Mouse (Mus musculus) heart, embryonic 15.5 days (tissue): ENCODE data around the gene Armh4. TPM values are rescaled to one million over a fixed set of nuclear protein-coding genes. Genes with fewer than 3 reads are reported as not detected.
"Not testable (repeated sequence)": the region's sequence is repeated elsewhere in the genome, so short reads cannot be mapped to it uniquely, and the experiment has no call there.

ENCODE experiments used
- ATAC-seq: fragments of 200-750 bp; cut with Nextera tagmentation; replicated peaks from 2 replicates; pipeline ENCODE4 v1.8.0; 2017; ENCODE audit warnings: low read depth, moderate TSS enrichment; ENCODE audit not compliant: insufficient number of reproducible peaks, insufficient read depth, low FRiP score
- H3K27ac ChIP-seq: fragments of 300-500 bp; sonication (generic); 2 replicates; pipeline ENCODE4 v1.5.1; 2015; ENCODE audit warnings: mild to moderate bottlenecking, inconsistent platforms
- H3K27me3 ChIP-seq: fragments of 300-500 bp; sonication (generic); 2 replicates; pipeline ENCODE4 v1.6.1; 2015; ENCODE audit warnings: inconsistent platforms
- H3K36me3 ChIP-seq: fragments of 300-500 bp; sonication (generic); 2 replicates; pipeline ENCODE4 v1.6.1; 2015; ENCODE audit warnings: mild to moderate bottlenecking, inconsistent platforms
- H3K4me1 ChIP-seq: fragments of 300-500 bp; sonication (generic); replicated peaks from 2 replicates; pipeline ENCODE4 v1.6.1; 2015; ENCODE audit warnings: inconsistent platforms
- H3K4me2 ChIP-seq: fragments of 300-500 bp; sonication (generic); 2 replicates; pipeline ENCODE4 v1.6.1; 2015; ENCODE audit warnings: inconsistent platforms, mild to moderate bottlenecking, moderate library complexity
- H3K4me3 ChIP-seq: fragments of 300-500 bp; sonication (generic); 2 replicates; pipeline ENCODE4 v1.5.1; 2015; ENCODE audit warnings: mild to moderate bottlenecking, inconsistent platforms
- H3K9ac ChIP-seq: fragments of 300-500 bp; sonication (generic); 2 replicates; pipeline ENCODE4 v1.6.1; 2015; ENCODE audit warnings: mild to moderate bottlenecking, inconsistent platforms
- H3K9me3 ChIP-seq: fragments of 300-500 bp; sonication (generic); replicated peaks from 2 replicates; pipeline ENCODE4 v1.6.1; 2016; ENCODE audit warnings: inconsistent platforms
- WGBS: fragments of 180-500 bp; shearing (Covaris S2); methylation state at CpG from one replicate; pipeline ENCODE4 v1.1.7; 2015; ENCODE audit warnings: mixed read lengths; 5-methylcytosine and 5-hydroxymethylcytosine counted together
- polyA plus RNA-seq: library from polyadenylated mRNA; unstranded; fragments of >200 nt; fragmentation: Nextera tagmentation; extraction: Ambion mirVana; gene quantifications from 2 replicates; pipeline ENCODE4 v1.2.1, GENCODE M21; 2015

Armh4 gene
- polyA plus RNA-seq = 40.7 and 43.1 TPM in 2 replicates

DNA sequence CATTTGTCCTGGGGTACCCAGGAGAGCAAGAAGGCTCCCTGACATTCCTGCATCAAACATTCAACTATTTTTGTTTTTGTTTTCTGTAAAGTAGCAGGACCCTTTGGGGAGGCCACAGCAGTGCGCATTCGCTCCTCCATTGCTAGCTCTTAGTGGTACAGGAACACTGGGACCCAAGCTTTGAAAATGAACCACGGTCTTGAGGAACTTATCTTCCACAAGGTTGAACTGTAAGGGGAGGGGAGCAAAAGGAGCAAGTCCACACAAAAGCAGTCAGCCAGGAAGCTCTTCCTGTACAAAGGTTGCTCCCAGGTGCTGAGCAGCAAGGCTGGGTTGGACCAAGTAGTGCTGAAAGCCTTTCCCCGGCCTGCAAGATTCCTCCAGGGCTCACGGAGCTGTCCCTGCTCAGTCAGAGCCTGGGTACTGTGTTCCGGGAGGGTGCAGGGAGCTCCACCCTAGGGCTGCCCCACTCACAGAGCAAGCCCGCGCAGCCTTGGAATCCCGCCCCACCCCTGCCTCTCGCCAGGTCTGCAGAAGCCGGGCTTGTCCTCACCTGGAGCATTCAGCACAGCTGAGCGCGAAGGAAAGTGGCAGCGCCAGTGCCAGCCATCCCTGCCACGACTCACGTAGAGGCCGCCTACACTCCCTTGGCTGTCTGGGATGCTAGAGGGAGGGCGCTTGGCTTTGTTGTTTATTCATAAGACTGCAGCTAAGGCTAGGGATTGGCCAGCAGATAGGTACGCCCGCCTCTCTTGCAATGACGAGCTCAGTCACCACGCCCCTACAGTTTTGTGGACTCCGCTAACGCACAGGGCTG lies at the start of gene Armh4:
TSS of gene Armh4 (minus strand) at position 669 of the 817 bp plus-strand sequence.
- Histone ChIP-seq H3K27ac (peak within 1 kb of the TSS; percentile 81), H3K36me3 (no peaks in the 10 kb centered on the region), H3K9me3 (no peaks in the 10 kb centered on the region), H3K4me1 (peaks cover 9% of the 10 kb centered on the region), H3K27me3 (no peaks in the 10 kb centered on the region), H3K9ac (peak within 1 kb of the TSS; percentile 40), H3K4me2 (peak within 1 kb of the TSS; percentile 70), H3K4me3 (peak within 1 kb of the TSS; percentile 59)
- ATAC-seq = peak; percentile 97
- WGBS = 1% methylated on average over 24 of the region's 24 CpGs

DNA sequence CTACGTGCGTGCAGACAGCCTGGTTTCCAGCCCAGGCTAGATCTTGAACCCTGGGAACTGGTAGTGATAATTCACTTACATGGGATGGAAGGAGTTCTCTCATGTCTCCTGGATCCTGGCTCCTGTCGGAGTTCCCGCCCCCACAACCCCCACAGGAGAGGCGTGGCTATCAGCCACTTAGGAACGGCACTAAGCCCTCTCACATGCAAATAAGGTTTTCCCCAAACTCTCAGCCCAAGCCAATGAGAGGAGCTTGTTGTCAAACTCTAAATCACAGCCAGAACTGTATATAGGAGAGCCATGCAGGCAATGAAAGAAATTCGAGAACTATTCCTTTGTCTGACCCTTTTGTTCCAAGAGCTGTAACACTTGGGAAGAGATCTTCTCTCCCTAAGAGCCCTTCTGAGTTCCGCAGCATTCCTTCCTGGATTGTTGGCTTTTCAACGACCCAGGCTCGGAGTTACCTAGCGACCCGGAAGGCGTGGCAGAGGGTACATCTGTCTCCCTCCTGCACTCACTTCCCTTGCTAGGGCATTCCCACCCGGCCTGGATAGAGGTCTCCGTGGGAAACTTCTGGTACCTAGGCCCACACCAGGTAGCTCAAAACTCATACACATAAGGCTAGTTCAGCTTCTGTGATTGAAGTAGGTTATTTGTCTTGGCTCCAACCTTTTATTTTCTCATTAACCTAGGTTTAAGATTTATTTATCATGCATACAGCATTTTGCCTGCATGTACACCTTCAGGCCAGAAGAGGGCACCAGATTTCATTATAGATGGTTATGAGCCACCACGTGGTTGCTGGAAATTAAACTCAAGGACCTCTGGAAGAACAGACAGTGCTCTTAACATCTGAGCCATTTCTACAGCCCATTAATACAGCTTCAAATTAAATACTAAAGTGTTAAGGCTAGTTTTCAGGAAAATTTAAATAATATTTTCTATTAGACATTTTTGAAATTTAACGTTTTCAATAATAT lies 46.3 kb upstream of the Armh4 start:
- WGBS = 13% methylated on average over 17 of the region's 17 CpGs
- peak overlapping the region; percentile 35 for H3K4me3 ChIP-seq
- H3K4me1 ChIP-seq = peaks cover 2% of the 10 kb centered on the region; the same call in 1 of the 2 replicates
- H3K9me3 ChIP-seq = no peaks in the 10 kb centered on the region
- ATAC-seq = no peak; the same call in 1 of the 2 replicates
- peak overlapping the region; percentile 60 for H3K4me2 ChIP-seq
- no peaks in the 10 kb centered on the region for H3K27me3 ChIP-seq
- no peaks in the 10 kb centered on the region for H3K36me3 ChIP-seq
- no peak overlapping the region for H3K27ac ChIP-seq
- no peak overlapping the region for H3K9ac ChIP-seq

DNA sequence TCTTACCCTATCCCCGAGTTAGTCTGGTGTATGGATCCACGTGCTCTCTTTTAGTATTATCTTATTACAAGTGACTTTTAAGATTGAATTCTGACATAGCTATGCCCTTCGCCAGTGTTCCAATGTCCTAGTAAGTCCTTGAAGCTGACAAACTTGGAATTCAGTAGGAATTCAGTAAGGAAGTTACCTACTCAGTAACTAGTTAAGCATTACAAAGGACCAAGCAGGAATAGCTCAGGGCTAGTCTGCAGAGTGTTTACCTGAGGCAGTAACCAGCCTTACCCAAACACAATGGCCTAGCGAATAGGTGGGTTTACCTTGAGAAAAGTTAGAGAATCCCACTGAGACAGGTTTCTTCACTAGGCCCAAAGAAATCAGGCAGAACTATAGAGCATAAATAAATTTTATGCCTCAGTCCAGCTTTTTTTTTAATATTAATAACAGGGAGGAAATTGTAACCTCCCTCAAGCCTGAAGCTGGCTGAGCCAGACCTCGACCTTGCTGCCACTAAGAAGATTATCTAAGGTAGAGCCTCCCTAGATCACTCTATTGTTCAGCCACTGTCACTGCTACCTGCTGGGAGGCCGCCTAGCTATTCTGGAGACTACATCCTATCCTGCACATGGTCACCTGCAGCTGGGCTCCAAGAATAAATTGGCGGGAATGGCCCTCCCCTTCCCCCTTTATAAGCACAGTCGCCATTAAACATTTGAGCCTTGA lies 36.7 kb upstream of the Armh4 start:
- H3K9ac ChIP-seq, H3K9me3 ChIP-seq, H3K27ac ChIP-seq, H3K4me2 ChIP-seq, H3K27me3 ChIP-seq, H3K36me3 ChIP-seq, ATAC-seq, H3K4me3 ChIP-seq, H3K4me1 ChIP-seq: not testable (repeated sequence)
- 70% methylated on average over 8 of the region's 8 CpGs for WGBS

DNA sequence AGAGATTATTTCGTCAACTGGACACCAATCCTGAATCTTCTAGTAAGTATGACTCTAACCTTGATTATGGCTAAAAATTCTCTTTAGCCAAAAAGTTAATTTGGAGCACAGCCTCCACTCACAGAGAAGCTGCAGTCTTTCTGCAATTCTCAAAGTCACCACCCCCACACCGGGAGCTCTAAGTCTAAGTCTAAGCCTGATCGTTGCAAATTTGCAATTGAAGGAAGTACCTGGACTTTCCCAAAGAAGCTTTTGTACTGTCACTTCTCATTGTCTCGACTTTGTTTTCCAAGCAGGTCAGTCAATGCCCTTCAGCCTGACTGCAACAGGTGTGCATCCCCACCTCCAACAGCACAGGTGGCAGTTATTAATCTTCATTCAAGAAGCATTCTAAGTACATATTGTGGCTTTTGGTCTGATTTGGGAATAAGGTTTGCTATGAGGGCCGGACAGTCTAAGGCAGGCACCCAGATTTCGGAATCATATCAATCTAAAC lies 35.6 kb upstream of the Armh4 start:
- not testable (repeated sequence) for H3K27ac ChIP-seq, ATAC-seq, H3K9me3 ChIP-seq, H3K36me3 ChIP-seq, H3K4me2 ChIP-seq, H3K4me1 ChIP-seq, H3K27me3 ChIP-seq, H3K4me3 ChIP-seq, H3K9ac ChIP-seq
- WGBS = 81% methylated on average over 6 of the region's 6 CpGs

DNA sequence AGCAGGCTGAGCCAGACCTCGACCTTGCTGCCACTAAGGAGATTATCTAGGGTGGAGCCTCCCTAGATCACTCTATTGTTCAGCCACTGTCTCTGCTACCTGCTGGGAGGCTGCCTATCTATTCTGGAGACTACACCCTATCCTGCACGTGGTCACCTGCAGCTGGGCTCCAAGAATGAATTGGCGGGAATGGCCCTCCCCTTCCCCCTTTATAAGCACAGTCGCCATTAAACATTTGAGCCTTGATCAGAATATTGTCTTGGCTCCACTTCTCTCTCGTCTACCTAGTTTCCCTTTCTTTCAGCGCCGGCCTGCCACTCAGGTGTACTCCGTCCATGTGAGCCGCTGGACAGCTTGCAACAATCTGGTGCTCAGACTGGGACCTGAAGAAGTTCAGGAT lies 29.8 kb upstream of the Armh4 start:
- not testable (repeated sequence) for H3K9ac ChIP-seq, H3K4me2 ChIP-seq, H3K9me3 ChIP-seq, ATAC-seq, H3K27ac ChIP-seq, H3K36me3 ChIP-seq, H3K27me3 ChIP-seq, H3K4me1 ChIP-seq, H3K4me3 ChIP-seq
- 78% methylated on average over 9 of the region's 9 CpGs for WGBS

DNA sequence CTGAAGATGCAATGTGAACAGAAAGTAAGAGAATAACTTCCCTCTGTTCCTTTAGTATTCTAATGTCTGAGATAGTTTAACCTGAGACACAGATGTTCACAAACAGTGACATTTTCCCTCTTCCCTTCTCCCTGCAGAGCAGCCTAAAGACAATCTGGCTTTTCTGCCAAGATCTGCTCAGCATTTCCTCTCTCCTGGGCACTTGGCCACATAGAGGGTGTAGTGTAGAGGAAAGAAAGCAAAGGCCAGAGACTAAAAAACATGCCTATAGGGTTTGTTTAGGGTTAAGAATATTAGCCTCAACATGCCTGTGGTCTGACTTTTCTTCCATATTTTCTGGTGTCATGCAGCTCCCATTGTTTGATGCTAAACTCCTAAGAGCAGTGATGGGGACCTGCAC lies 21.9 kb upstream of the Armh4 start:
- not testable (repeated sequence) for H3K9ac ChIP-seq, H3K36me3 ChIP-seq, H3K4me2 ChIP-seq, H3K4me3 ChIP-seq, H3K4me1 ChIP-seq, ATAC-seq, H3K27ac ChIP-seq, H3K9me3 ChIP-seq, H3K27me3 ChIP-seq

DNA sequence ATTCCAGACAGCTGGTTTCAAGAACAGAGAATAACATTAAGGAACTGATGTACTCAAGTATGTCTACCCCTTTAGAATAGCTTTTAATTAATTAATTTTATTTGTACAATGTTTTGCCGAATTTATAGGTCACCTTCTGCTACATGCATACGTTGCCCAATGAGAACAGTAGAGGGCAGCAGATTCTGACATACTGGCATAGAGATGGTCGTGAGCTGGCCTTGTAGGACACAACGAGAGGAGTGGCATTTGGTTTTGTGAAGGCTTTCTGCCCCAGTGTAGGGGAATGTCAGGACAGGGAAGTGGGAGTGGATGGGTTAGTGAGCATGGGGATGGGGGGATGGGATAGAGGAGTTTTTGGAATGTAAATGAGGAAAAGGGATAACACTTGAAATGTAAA lies 18.3 kb upstream of the Armh4 start:
- Histone ChIP-seq H3K36me3 (no peaks in the 10 kb centered on the region), H3K4me3 (no peak overlapping the region), H3K4me1 (no peaks in the 10 kb centered on the region), H3K27me3 (no peaks in the 10 kb centered on the region), H3K27ac (no peak overlapping the region), H3K9me3 (no peaks in the 10 kb centered on the region), H3K9ac (no peak overlapping the region), H3K4me2 (no peak overlapping the region)
- WGBS = 10% methylated on average over 4 of the region's 4 CpGs
- ATAC-seq = no peak

DNA sequence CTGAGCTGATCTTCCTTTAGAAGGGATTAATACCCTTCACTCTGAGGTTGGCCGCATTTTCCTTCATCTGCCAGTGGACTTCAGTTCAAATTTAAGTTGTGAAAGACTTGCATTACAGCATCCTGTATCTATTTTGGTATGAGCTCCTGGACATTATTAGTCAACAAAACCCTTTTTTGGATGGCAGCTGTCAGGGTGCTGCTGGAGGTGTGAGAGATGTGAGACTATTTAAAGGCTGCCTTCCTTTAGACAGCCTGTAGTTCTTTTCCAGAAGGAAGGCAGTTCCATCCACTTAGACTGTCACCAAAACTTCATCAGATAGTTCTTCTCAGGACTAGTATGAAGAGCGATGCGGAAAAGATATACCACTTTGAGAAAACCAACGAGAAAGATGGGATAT lies 10.8 kb upstream of the Armh4 start:
- Histone ChIP-seq H3K4me2 (peak overlapping the region; percentile 36), H3K4me1 (peaks cover 4% of the 10 kb centered on the region; the same call in 1 of the 2 replicates), H3K27ac (peak overlapping the region; percentile 52), H3K27me3 (no peaks in the 10 kb centered on the region), H3K36me3 (no peaks in the 10 kb centered on the region), H3K4me3 (peak overlapping the region; percentile 8; the same call in 1 of the 2 replicates), H3K9ac (no peak overlapping the region), H3K9me3 (no peaks in the 10 kb centered on the region)
- 45% methylated on average over 4 of the region's 4 CpGs for WGBS
- peak; percentile 69 for ATAC-seq

DNA sequence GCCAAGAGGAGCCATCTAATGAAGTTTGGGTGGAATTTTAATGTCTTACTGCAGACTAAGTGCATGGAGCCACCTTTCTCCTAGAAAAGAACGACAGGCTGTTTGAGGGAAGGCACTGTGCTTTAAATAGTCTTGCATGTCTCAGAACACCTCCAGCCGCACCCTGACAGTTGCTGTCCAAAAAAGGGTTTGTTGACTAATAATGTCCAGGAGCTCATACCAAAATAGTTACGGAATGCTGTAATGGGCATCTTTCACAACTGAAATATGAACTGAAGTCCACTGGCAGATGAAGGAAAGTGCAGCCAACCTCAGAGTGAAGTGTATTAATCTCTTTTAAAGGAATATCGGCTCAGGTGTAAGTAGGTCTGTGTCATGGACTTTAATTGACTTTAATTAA lies 7.4 kb upstream of the Armh4 start:
- Histone ChIP-seq H3K27me3 (no peaks in the 10 kb centered on the region), H3K36me3 (no peaks in the 10 kb centered on the region), H3K27ac (peak overlapping the region; percentile 64), H3K4me1 (peaks cover 4% of the 10 kb centered on the region; the same call in 1 of the 2 replicates), H3K9me3 (no peaks in the 10 kb centered on the region), H3K4me2 (no peak overlapping the region; the same call in 1 of the 2 replicates), H3K4me3 (no peak overlapping the region), H3K9ac (no peak overlapping the region)
- no peak; the same call in 1 of the 2 replicates for ATAC-seq
- 33% methylated on average over 4 of the region's 4 CpGs for WGBS

DNA sequence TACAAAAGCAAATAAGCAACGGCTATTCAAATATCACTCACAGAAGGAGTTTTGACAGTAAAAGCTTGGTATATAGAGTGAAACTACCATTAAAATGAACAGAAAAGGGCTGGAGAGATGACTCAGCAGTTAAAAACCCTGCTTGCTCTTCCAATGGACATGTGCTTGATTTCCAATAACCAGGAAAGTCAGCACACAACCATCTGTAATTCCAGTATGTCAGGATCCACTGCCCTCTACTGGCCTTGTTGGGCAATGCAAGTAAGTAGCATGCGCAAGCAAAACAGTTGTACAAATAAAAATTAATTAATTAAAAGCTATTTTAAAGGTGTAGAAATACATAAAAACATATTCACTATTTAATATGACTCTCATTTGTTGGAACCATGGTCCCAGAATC lies 2.6 kb upstream of the Armh4 start:
- Histone ChIP-seq H3K4me3 (no peak overlapping the region), H3K4me2 (no peak overlapping the region), H3K36me3 (no peaks in the 10 kb centered on the region), H3K9ac (no peak overlapping the region), H3K27me3 (no peaks in the 10 kb centered on the region), H3K9me3 (no peaks in the 10 kb centered on the region), H3K4me1 (peaks cover 13% of the 10 kb centered on the region), H3K27ac (no peak overlapping the region)
- no peak for ATAC-seq
- WGBS = 63% methylated on average over 2 of the region's 2 CpGs

DNA sequence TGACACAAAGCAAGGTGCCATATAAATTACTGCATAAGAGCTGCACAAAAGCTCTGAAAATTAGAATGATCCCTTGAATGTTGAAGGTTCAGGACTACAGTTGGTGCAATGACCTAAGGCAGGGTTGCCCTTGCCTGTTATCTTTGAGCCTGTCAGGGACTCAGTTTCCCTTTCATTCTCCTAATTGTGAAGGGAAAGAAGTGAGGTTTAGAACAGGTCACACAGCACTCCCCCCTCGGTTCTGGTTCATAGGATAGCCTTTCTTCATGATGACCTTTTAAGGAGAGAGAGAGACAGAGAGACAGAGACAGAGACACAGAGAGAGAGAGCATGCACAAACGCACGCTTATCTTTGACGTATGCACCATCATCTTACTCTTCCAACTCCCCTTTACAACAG lies 683 bp upstream of the Armh4 start:
- no peaks in the 10 kb centered on the region for H3K9me3 ChIP-seq
- H3K27ac ChIP-seq = no peak overlapping the region
- no peak overlapping the region for H3K4me3 ChIP-seq
- H3K9ac ChIP-seq = no peak overlapping the region
- WGBS = 65% methylated on average over 4 of the region's 4 CpGs
- peak overlapping the region; percentile 70; the same call in 1 of the 2 replicates for H3K4me2 ChIP-seq
- H3K4me1 ChIP-seq = peaks cover 9% of the 10 kb centered on the region
- no peaks in the 10 kb centered on the region for H3K36me3 ChIP-seq
- H3K27me3 ChIP-seq = no peaks in the 10 kb centered on the region
- no peak for ATAC-seq
